Mouse (Mus musculus) thymus, postnatal 10 days (tissue): ENCODE measurements at regions not wholly inside any gene's neighbourhood (a gene's known extent, or its start where the extent isn't known, plus 50 kb on each side); places are given as distances from the start of the nearest gene placed in this dataset.
A peak's percentile ranks its signal among the peaks of the same experiment; 100 is the strongest.

Experiments
- DNase-seq, 2 experiments: peaks; one replicate each; pipeline ENCODE4 v3.0.0; 2021; ENCODE audit warnings: low spot score in 2 of 2

GRCm38 (mm10) chr3:100401080-100401479 is 88.0 kb downstream of the Tent5c start:
- no peak for DNase-seq

GRCm38 (mm10) chr3:100397491-100397890 is 91.6 kb downstream of the Tent5c start:
- no peak for DNase-seq

- DNase-seq: no peak
Measured at GRCm38 (mm10) chr3:100394911-100395604, 94.1 kb downstream of the Tent5c start.

GRCm38 (mm10) chr3:100393956-100394355 is 95.2 kb downstream of the Tent5c start:
- no peak for DNase-seq

- DNase-seq: no peak
Measured at GRCm38 (mm10) chr3:100382181-100382580, 106.9 kb downstream of the Tent5c start.

- DNase-seq: no peak
Measured at GRCm38 (mm10) chr3:100381363-100381762, 107.8 kb downstream of the Tent5c start.

- DNase-seq: no peak
Measured at GRCm38 (mm10) chr3:100376162-100376561, 113.0 kb downstream of the Tent5c start.

GRCm38 (mm10) chr3:100366884-100367840 is 122.0 kb downstream of the Tent5c start:
- DNase-seq: no peak

GRCm38 (mm10) chr3:100366447-100366846 is 122.7 kb downstream of the Tent5c start:
- DNase-seq: no peak

GRCm38 (mm10) chr3:100365354-100365945 is 123.7 kb downstream of the Tent5c start:
- no peak for DNase-seq

GRCm38 (mm10) chr3:100364706-100365105 is 124.4 kb downstream of the Tent5c start:
- DNase-seq: no peak

- no peak for DNase-seq
Measured at GRCm38 (mm10) chr3:100362983-100363382, 126.1 kb downstream of the Tent5c start.

GRCm38 (mm10) chr3:100360019-100360418 is 129.1 kb downstream of the Tent5c start:
- DNase-seq: no peak

GRCm38 (mm10) chr3:100359036-100359435 is 130.1 kb downstream of the Tent5c start:
- peak; percentile 51 to 65 for DNase-seq

GRCm38 (mm10) chr3:100333478-100333877 is 155.6 kb downstream of the Tent5c start:
- no peak for DNase-seq

GRCm38 (mm10) chr3:100318357-100318756 is 156.2 kb upstream of the Wdr3 start:
- DNase-seq: no peak

GRCm38 (mm10) chr3:100287818-100288217 is 125.6 kb upstream of the Wdr3 start:
- no peak for DNase-seq

GRCm38 (mm10) chr3:100266976-100267375 is 104.8 kb upstream of the Wdr3 start:
- no peak for DNase-seq

GRCm38 (mm10) chr3:100264991-100265390 is 102.8 kb upstream of the Wdr3 start:
- no peak for DNase-seq
